Mouse (Mus musculus): ENCODE measurements at regions not wholly inside any gene's neighbourhood (a gene's known extent, or its start where the extent isn't known, plus 50 kb on each side); places are given as distances from the start of the nearest gene placed in this dataset.

- DNase-seq = no peak
These were observed 190.1 kb upstream of the 4931429L15Rik start for GRCm38 (mm10) chr9:46509896-46510295.

GRCm38 (mm10) chr9:46509458-46509857 lies 189.7 kb upstream of the 4931429L15Rik start:
- no peak for DNase-seq

GRCm38 (mm10) chr9:46507036-46507435 lies 187.2 kb upstream of the 4931429L15Rik start:
- DNase-seq = no peak

GRCm38 (mm10) chr9:46504536-46504935 lies 184.8 kb upstream of the 4931429L15Rik start:
- DNase-seq = no peak

- DNase-seq = no peak
These were observed 184.3 kb upstream of the 4931429L15Rik start for GRCm38 (mm10) chr9:46504133-46504416.

GRCm38 (mm10) chr9:46503321-46504132 lies 183.7 kb upstream of the 4931429L15Rik start:
- DNase-seq = no peak

GRCm38 (mm10) chr9:46499426-46499825 lies 179.6 kb upstream of the 4931429L15Rik start:
- no peak for DNase-seq

- no peak for DNase-seq
These were observed 179.1 kb upstream of the 4931429L15Rik start for GRCm38 (mm10) chr9:46498861-46499260.

GRCm38 (mm10) chr9:46495276-46495675 lies 175.5 kb upstream of the 4931429L15Rik start:
- peak; percentile 72 for DNase-seq

- DNase-seq = no peak
These were observed 163.2 kb upstream of the 4931429L15Rik start for GRCm38 (mm10) chr9:46482859-46483443.

- no peak for DNase-seq
These were observed 162.5 kb upstream of the 4931429L15Rik start for GRCm38 (mm10) chr9:46482034-46482858.

- no peak for DNase-seq
These were observed 161.7 kb upstream of the 4931429L15Rik start for GRCm38 (mm10) chr9:46481491-46481890.

- peak; percentile 83 for DNase-seq
These were observed 160.4 kb upstream of the 4931429L15Rik start for GRCm38 (mm10) chr9:46480080-46480690.

GRCm38 (mm10) chr9:46478611-46479010 lies 158.8 kb upstream of the 4931429L15Rik start:
- DNase-seq = peak; percentile 66

GRCm38 (mm10) chr9:46476516-46476915 lies 156.7 kb upstream of the 4931429L15Rik start:
- DNase-seq = no peak

- no peak for DNase-seq
These were observed 153.9 kb upstream of the 4931429L15Rik start for GRCm38 (mm10) chr9:46473681-46474080.

GRCm38 (mm10) chr9:46469521-46469920 lies 149.7 kb upstream of the 4931429L15Rik start:
- peak; percentile 93 for DNase-seq

- DNase-seq = no peak
These were observed 148.5 kb upstream of the 4931429L15Rik start for GRCm38 (mm10) chr9:46468306-46468705.

- DNase-seq = no peak
These were observed 147.9 kb upstream of the 4931429L15Rik start for GRCm38 (mm10) chr9:46467671-46468070.

- DNase-seq = peak; percentile 57
These were observed 142.9 kb upstream of the 4931429L15Rik start for GRCm38 (mm10) chr9:46462681-46463080.

- DNase-seq = no peak
These were observed 138.2 kb upstream of the 4931429L15Rik start for GRCm38 (mm10) chr9:46457945-46458344.

- peak; percentile 61 for DNase-seq
These were observed 135.2 kb upstream of the 4931429L15Rik start for GRCm38 (mm10) chr9:46454807-46455610.
